8 mouse cellular contexts compared by ENCODE assay signal in the genomic region with DNA sequence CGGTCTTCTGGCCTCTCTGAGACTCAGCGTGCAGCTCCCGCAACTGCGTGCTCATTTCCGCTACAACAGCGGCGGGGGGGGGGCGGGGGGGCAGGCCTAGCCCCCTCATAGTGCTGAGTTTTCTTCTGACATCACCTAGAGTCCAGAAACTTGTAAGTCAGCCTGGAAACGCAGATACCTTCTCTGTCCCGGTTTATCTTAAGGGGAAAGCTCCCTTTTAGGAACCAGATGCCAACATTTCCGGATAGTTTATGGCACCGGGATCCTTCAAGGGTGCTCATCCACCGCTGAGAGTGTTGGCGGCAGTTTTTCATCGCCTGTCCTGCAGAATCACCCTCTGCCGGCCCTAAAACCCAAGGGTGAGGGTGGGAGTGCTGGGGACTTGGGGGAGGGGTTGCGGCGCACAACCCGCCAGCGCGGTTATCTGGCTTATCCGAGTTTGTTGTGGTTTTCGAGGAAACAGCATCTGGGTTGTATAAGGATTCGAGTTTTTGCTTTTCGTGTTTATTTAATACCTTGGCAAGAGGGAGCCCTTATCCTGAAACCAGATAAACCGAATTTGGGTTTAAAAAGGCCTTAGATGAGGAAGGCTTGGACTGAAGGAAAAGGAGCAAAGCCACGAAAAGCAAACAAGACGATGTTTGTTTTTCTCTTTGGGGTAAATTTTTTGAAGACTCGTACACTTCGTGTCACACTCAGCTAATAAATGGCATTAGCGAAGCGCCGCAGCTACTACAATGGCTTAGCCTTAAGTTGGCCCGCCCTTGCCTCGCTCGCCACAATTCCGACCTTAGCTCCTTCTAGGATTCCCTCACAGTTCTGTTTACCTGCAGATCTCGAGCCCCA. TPM values are rescaled to one million over a fixed set of nuclear protein-coding genes. Genes with fewer than 3 reads are reported as not detected.
DNase-seq lines count a peak whose midpoint lies in the region; ATAC-seq and TF ChIP-seq lines count a peak whose summit lies in the region.

No protein-coding gene starts in this region.

- no peaks in the 10 kb centered on the region for H3K36me3 ChIP-seq in intestine, embryonic 14.5 days (ENCODE audit: control insufficient read depth, insufficient read depth, low read length)
- no peaks in the 10 kb centered on the region for H3K36me3 ChIP-seq in liver, embryonic 13.5 days
- no peaks in the 10 kb centered on the region for H3K36me3 ChIP-seq in neural tube, embryonic 13.5 days

- H3K4me2 ChIP-seq in intestine, embryonic 14.5 days (ENCODE audit: low read length): peak overlapping the region; percentile 89
- H3K4me2 ChIP-seq in liver, embryonic 13.5 days: peak overlapping the region; percentile 78
- H3K4me2 ChIP-seq in neural tube, embryonic 13.5 days: peak overlapping the region; percentile 97

- no peak for ATAC-seq in intestine, embryonic 14.5 days (replicated peaks; ENCODE audit: low FRiP score, low TSS enrichment, low read depth)
- no peak for ATAC-seq in liver, embryonic 13.5 days (ENCODE audit: low read depth)
- no peak for ATAC-seq in neural tube, embryonic 13.5 days (ENCODE audit: low read depth)
- ATAC-seq in megakaryocyte-erythroid progenitor cell, adult 5-6 weeks (replicated peaks; ENCODE audit: low FRiP score, low TSS enrichment, poor library complexity, severe bottlenecking): no peak

- peaks cover 2% of the 10 kb centered on the region; the same call in 1 of the 2 replicates for H3K4me1 ChIP-seq in cerebellum, adult 2 months (ENCODE audit: control insufficient read depth, insufficient read depth, low read length)
- peaks cover 22% of the 10 kb centered on the region for H3K4me1 ChIP-seq in intestine, embryonic 14.5 days (replicated peaks; ENCODE audit: control insufficient read depth, insufficient read depth, low read length)
- peaks cover 26% of the 10 kb centered on the region for H3K4me1 ChIP-seq in liver, embryonic 13.5 days (replicated peaks)
- H3K4me1 ChIP-seq in neural tube, embryonic 13.5 days (replicated peaks): peaks cover 54% of the 10 kb centered on the region

- no peak for TF ChIP-seq POLR2A in cerebellum, adult 2 months (IDR thresholded peaks at IDR 0.05; ENCODE audit: borderline replicate concordance, insufficient read depth, low read length)

- H3K27ac ChIP-seq in cerebellum, adult 2 months (ENCODE audit: insufficient read depth, low read length): no peak overlapping the region; the same call in 1 of the 2 replicates
- H3K27ac ChIP-seq in gastrocnemius, adult 2 months: peak overlapping the region; percentile 87
- H3K27ac ChIP-seq in intestine, embryonic 14.5 days (ENCODE audit: low read depth): peak overlapping the region; percentile 99
- H3K27ac ChIP-seq in liver, embryonic 13.5 days: peak overlapping the region; percentile 84
- peak overlapping the region; percentile 96 for H3K27ac ChIP-seq in neural tube, embryonic 13.5 days (replicated peaks)

- WGBS in cerebellum, adult 2 months: 2% methylated on average over 38 of the region's 38 CpGs
- under 1% methylated on average over 38 of the region's 38 CpGs for WGBS in intestine, embryonic 14.5 days
- WGBS in liver, embryonic 13.5 days (ENCODE audit: insufficient replicate concordance): under 1% methylated on average over 38 of the region's 38 CpGs
- WGBS in neural tube, embryonic 13.5 days: under 1% methylated on average over 38 of the region's 38 CpGs

- peak overlapping the region; percentile 81 for H3K9ac ChIP-seq in intestine, embryonic 14.5 days (ENCODE audit: low read length)
- peak overlapping the region; percentile 61; the same call in 1 of the 2 replicates for H3K9ac ChIP-seq in liver, embryonic 13.5 days
- H3K9ac ChIP-seq in neural tube, embryonic 13.5 days: peak overlapping the region; percentile 80

- H3K9me3 ChIP-seq in intestine, embryonic 14.5 days (ENCODE audit: control insufficient read depth, low read length): no peaks in the 10 kb centered on the region
- no peaks in the 10 kb centered on the region for H3K9me3 ChIP-seq in liver, embryonic 13.5 days (replicated peaks)
- H3K9me3 ChIP-seq in neural tube, embryonic 13.5 days: no peaks in the 10 kb centered on the region

- TF ChIP-seq CTCF in cerebellum, adult 2 months (IDR thresholded peaks at IDR 0.05; ENCODE audit: borderline replicate concordance, insufficient read depth, low read depth, low read length): no peak
- TF ChIP-seq CTCF in gastrocnemius, adult 2 months (IDR thresholded peaks at IDR 0.05): no peak

- H3K4me3 ChIP-seq in cerebellum, adult 2 months (replicated peaks; ENCODE audit: insufficient read depth, low read depth, low read length): peak overlapping the region; percentile 69
- H3K4me3 ChIP-seq in gastrocnemius, adult 2 months: peak overlapping the region; percentile 93
- H3K4me3 ChIP-seq in intestine, embryonic 14.5 days (ENCODE audit: low read depth, low read length): peak overlapping the region; percentile 94
- peak overlapping the region; percentile 51 for H3K4me3 ChIP-seq in liver, embryonic 13.5 days (replicated peaks)
- H3K4me3 ChIP-seq in neural tube, embryonic 13.5 days: peak overlapping the region; percentile 63

- DNase-seq in ovary, adult 18-20 months (ENCODE audit: low spot score): peak; percentile 63
- no peak for DNase-seq in ovary, postnatal 10 days (ENCODE audit: low spot score)
- DNase-seq in cerebellum, adult 2 months: peak; percentile 23 to 40
- peak; percentile 46 for DNase-seq in gastrocnemius, adult 2 months
- DNase-seq in intestine, embryonic 14.5 days (ENCODE audit: low spot score): peak; percentile 93
- DNase-seq in liver, embryonic 13.5 days: no peak

- intact Hi-C loops in gastrocnemius, adult 2 months (cut with DNase I): loop anchor here (10.0 kb wide), 3 partner anchors 75 to 1215 kb away; no protein-coding TSS in a partner anchor

- H3K27me3 ChIP-seq in cerebellum, adult 2 months (ENCODE audit: control insufficient read depth, insufficient read depth, low read length): peaks cover 3% of the 10 kb centered on the region; the same call in 1 of the 2 replicates
- H3K27me3 ChIP-seq in intestine, embryonic 14.5 days (replicated peaks; ENCODE audit: control insufficient read depth, insufficient read depth, low read length): no peaks in the 10 kb centered on the region
- peaks cover 83% of the 10 kb centered on the region for H3K27me3 ChIP-seq in liver, embryonic 13.5 days
- H3K27me3 ChIP-seq in neural tube, embryonic 13.5 days: no peaks in the 10 kb centered on the region

RNA-seq across cellular contexts. Expression of a gene that starts 2.8 kb away (rescaled TPM):
- polyA plus RNA-seq in cerebellum, adult 2 months (2012; rRNA removed): 213 and 257 TPM in 2 replicates
- total RNA-seq in gastrocnemius, adult 2 months (2021): 1 to 10 TPM; 1.6 to 2.0 TPM
- polyA plus RNA-seq in intestine, embryonic 14.5 days (2014; fragmentation: Nextera tagmentation; extraction: Ambion mirVana): 502 and 573 TPM in 2 replicates
- polyA plus RNA-seq in liver, embryonic 13.5 days (2015; fragmentation: Nextera tagmentation; extraction: Ambion mirVana): 98.7 and 122 TPM in 2 replicates
- 254 and 258 TPM in 2 replicates for polyA plus RNA-seq in neural tube, embryonic 13.5 days (2015; fragmentation: Nextera tagmentation; extraction: Ambion mirVana)
- total RNA-seq in megakaryocyte-erythroid progenitor cell, adult 5-6 weeks (2014; fragmentation: Nextera tagmentation): 7.7 and 25.1 TPM in 2 replicates
- total RNA-seq in megakaryocyte-erythroid progenitor cell, adult 5-6 weeks (2017): 7.5 and 25.9 TPM in 2 replicates

Comparison
In these comparisons a context has a peak if more than half of its experiments do, and no peak if none do; other contexts are left out.
1. DNase-seq: peak in ovary, adult 18-20 months (single experiment), cerebellum, adult 2 months (2 of 2), gastrocnemius, adult 2 months (single experiment) and intestine, embryonic 14.5 days (single experiment); none in ovary, postnatal 10 days (single experiment) and liver, embryonic 13.5 days (single experiment).
2. Peak in every context shown above with its lines, with median percentiles within 50 percentile points of each other: H3K4me3 ChIP-seq, H3K4me2 ChIP-seq and H3K9ac ChIP-seq.